Mouse (Mus musculus): Measurements from ENCODE around the gene Nudt2.

Nudt2 gene

DNA sequence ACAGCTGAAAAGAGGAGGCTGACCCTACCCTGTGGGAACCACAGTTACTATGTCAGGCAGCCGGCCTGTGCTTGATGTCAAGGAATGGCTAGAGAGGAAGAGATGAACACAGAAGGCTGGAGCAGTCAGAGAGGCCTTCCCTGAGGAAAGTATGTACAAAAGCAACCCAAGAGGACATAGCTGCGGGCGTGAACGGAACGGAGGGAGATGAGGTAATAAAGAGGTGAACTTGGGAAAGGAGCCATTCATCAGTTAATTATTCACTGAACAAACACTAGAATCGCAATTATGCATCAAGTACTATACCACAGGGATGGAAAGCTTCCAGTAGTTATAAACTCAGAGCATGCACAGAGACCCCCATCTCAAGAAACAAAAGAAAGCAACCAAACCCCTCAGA is 57.2 kb downstream of the Nudt2 start:
- DNase-seq (ENCODE audit: low spot score), result peak; percentile 19

DNA sequence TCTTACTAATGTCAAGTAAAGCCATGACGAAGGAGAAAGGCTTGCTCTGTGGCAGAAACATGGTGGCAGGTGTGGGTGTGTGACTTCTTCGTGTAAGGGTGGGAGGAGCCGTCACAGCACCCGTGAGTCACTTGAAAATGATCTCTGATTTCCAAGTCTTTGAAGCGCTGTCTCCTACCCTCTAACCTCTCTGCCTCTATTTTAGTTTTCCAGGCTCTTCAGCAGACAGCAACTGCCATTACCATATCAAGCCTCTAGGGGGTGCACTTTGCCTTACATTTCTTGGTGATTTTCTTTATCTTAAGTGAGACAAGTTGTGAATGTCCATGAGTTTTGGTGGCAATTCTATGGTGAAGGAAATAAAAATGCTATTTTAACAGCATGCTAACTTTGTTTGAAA is 57.8 kb downstream of the Nudt2 start:
- DNase-seq (ENCODE audit: low spot score), result peak; percentile 42

DNA sequence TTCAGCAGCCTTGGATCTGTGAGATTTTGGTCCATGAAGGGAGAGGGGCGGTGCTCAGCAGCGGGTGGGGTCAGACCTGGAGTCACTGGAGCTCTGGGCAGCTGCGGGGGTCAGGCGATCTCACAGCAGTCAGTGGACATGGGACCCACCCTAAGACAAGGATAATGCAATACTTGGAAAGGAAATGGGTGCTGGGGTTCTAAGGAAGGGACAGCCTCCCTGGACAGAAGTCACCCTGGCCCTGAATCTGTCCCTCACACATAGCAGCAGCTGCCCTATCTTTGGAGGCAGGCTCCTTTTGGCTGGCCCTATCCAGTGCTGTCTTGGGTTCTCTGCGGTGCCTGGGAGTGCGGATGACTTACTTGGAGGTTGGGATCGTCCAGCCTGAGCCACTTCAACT is 58.9 kb downstream of the Nudt2 start:
- DNase-seq (ENCODE audit: low spot score), result no peak

DNA sequence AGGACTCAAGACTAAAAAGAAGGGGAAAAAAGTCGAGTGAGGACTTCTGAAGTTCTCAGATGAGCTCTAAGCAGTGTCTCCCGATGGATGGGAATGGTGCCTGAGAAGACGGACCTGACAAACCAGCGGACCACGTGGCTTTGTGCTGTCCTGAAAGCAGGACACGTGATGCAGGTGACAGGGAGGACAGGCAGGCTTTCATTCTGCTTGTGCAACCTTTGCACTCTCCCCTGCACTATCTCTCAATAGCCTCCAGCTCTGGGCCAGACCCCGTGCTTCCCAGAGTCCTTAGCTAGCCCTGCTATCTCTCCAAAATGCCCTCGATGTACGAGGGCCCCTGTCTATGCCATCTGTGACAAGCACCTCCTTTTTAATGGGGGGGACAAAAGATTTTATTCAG is 59.9 kb downstream of the Nudt2 start:
- no peak for DNase-seq (ENCODE audit: low spot score)

DNA sequence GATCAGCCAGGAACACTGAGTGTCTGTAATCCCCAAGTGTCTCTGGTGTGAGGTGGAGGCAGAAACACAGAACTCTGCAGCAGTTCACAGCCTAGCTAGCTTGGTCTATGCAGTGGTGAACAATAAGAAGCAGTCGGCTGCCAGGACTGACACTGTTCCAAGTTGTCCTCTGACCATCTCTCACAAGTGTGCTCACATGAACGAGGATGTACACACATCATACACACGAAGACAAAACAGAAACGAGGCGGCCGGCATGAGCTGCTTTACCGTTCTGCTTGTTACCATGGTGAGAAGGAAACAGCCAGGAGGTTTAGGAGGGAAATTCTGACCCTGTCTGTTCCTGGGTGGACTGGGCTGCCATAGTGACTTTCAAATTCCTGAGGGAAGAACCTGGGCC is 61.6 kb downstream of the Nudt2 start:
- DNase-seq (ENCODE audit: low spot score), result no peak

DNA sequence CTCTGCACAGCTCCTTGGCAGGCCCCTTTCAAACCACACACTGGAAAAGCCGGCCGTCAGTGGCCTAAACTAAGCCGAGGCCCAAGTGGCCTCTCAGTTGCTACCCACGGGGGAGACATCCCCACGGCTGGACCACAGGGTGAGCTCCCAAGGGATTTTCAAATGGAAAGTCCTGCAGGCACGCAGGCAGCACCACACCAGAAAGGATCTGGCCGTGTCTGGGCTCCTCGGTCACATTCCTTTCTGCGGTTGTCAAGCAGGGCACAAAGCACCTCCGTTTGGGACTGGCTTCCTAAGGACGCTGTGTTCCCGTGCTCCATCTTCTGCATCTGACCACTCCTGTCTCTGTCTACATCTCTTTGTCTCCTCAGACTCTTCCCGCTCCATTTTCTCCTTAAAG is 62.1 kb downstream of the Nudt2 start:
- DNase-seq (ENCODE audit: low spot score), result no peak

DNA sequence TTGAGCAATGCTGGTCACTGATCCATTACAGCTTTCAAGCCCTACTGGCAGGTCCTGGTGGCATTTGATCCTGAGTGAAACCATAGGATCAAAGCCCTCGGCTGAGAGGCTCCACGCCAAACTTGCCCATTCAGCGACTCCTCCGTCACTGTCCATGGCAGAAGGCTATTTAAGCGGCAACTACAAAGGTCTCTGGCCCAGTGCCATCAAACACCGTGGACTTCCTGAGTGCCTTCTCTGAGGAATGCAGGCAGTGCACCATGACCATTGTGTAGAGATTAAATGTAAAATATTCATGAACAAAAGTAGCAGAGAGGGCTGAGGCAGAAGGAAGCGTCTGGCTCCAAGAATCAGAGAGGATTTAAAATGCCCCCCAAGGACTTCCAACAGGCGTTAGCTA is 63.0 kb downstream of the Nudt2 start:
- no peak for DNase-seq (ENCODE audit: low spot score)

Measured in lung, postnatal 25 days (tissue).